Mouse (Mus musculus) liver, adult 2 months (tissue): ENCODE results near the gene Pde4d.

ENCODE experiments used
- CTCF ChIP-seq: fragments of 200-500 bp; IDR thresholded peaks from 2 replicates; pipeline ENCODE4 v1.5.1; 2011; ENCODE audit warnings: low read depth, low read length, control low read depth
- POLR2A ChIP-seq: fragments of 200-500 bp; IDR thresholded peaks from 2 replicates; pipeline ENCODE4 v1.6.1; 2011; ENCODE audit warnings: low read length, control low read depth; ENCODE audit not compliant: insufficient read depth; ENCODE audit errors: extremely low read depth

- no peak for TF ChIP-seq CTCF
- no peak for TF ChIP-seq POLR2A
Measured at GRCm38 (mm10) chr13:109736290-109737078, 1286.7 kb downstream of the Pde4d start.
